Mouse (Mus musculus) forebrain, embryonic 14.5 days (tissue): ENCODE data around the gene Gm4737. TPM values are rescaled to one million over a fixed set of nuclear protein-coding genes. Genes with fewer than 3 reads are reported as not detected.
"Not testable (repeated sequence)": the region's sequence is repeated elsewhere in the genome, so short reads cannot be mapped to it uniquely, and the experiment has no call there.

Source experiments
- ATAC-seq: fragments of 200-750 bp; cut with Nextera tagmentation; 2 replicates; pipeline ENCODE4 v1.8.0; 2017; ENCODE audit warnings: mild to moderate bottlenecking, moderate library complexity
- DNase-seq: peaks from one replicate; pipeline ENCODE4 v3.0.0-alpha.2; 2015; ENCODE audit warnings: low spot score
- H3K27ac ChIP-seq: fragments of 300-500 bp; sonication (generic); 2 replicates; pipeline ENCODE4 v1.5.1; 2014; ENCODE audit warnings: low read depth, mild to moderate bottlenecking, control low read depth, low read length, moderate library complexity
- H3K27me3 ChIP-seq: fragments of 300-500 bp; sonication (generic); replicated peaks from 2 replicates; pipeline ENCODE4 v1.6.1; 2014; ENCODE audit warnings: low read length, control low read depth, mixed read lengths; ENCODE audit not compliant: control insufficient read depth, insufficient read depth
- H3K36me3 ChIP-seq: fragments of 300-500 bp; sonication (generic); 2 replicates; pipeline ENCODE4 v1.6.1; 2014; ENCODE audit warnings: low read length, control low read depth; ENCODE audit not compliant: control insufficient read depth, insufficient read depth
- H3K4me1 ChIP-seq: fragments of 300-500 bp; sonication (generic); 2 replicates; pipeline ENCODE4 v1.6.1; 2014; ENCODE audit warnings: antibody characterized with exemption, low read length, control low read depth; ENCODE audit not compliant: control insufficient read depth, insufficient read depth
- H3K4me2 ChIP-seq: fragments of 300-500 bp; sonication (generic); 2 replicates; pipeline ENCODE4 v1.6.1; 2014; ENCODE audit warnings: mild to moderate bottlenecking, control low read depth, low read length
- H3K4me3 ChIP-seq: fragments of 300-500 bp; sonication (generic); 2 replicates; pipeline ENCODE4 v1.5.1; 2014; ENCODE audit warnings: low read depth, low read length, control low read depth
- H3K9ac ChIP-seq: fragments of 300-500 bp; sonication (generic); 2 replicates; pipeline ENCODE4 v1.6.1; 2014; ENCODE audit warnings: mild to moderate bottlenecking, low read length, control low read depth, moderate library complexity
- H3K9me3 ChIP-seq: fragments of 300-500 bp; sonication (generic); replicated peaks from 2 replicates; pipeline ENCODE4 v1.6.1; 2016; ENCODE audit warnings: low read length, control low read depth, mixed read lengths; ENCODE audit not compliant: control insufficient read depth
- WGBS: fragments of 180-500 bp; shearing (Covaris S2); extraction: QIAGEN DNeasy Blood & Tissue Kit; methylation state at CpG from one replicate; pipeline ENCODE4 v1.1.7; 2014; 5-methylcytosine and 5-hydroxymethylcytosine counted together
- polyA plus RNA-seq: library from polyadenylated mRNA; unstranded; fragments of >200 nt; fragmentation: Nextera tagmentation; extraction: Ambion mirVana; gene quantifications from 2 replicates; pipeline ENCODE4 v1.2.1, GENCODE M21; 2014

The Gm4737 gene
- 1.2 and 2.0 TPM in 2 replicates for polyA plus RNA-seq

GRCm38 (mm10) chr16:46154832-46155231 lies at the start of gene Gm4737:
Gm4737 (minus strand) TSS chr16:46155077.
- H3K4me1 ChIP-seq, ATAC-seq, H3K27ac ChIP-seq, H3K4me3 ChIP-seq, H3K36me3 ChIP-seq, H3K4me2 ChIP-seq, DNase-seq, H3K9ac ChIP-seq, H3K27me3 ChIP-seq, H3K9me3 ChIP-seq: not testable (repeated sequence)
- WGBS: 95% methylated on average over 8 of the region's 16 CpGs

- no peak for ATAC-seq
- Histone ChIP-seq H3K36me3 (no peaks in the 10 kb centered on the region), H3K4me1 (no peaks in the 10 kb centered on the region), H3K27ac (no peak overlapping the region), H3K4me3 (no peak overlapping the region), H3K27me3 (no peaks in the 10 kb centered on the region), H3K9ac (no peak overlapping the region), H3K9me3 (no peaks in the 10 kb centered on the region), H3K4me2 (no peak overlapping the region)
- no peak for DNase-seq
- whole genome bisulfite sequencing: 92% methylated on average over 5 of the region's 5 CpGs
These were observed 40.9 kb upstream of the Gm4737 start for GRCm38 (mm10) chr16:46195792-46196191.

- Histone ChIP-seq H3K27me3 (no peaks in the 10 kb centered on the region), H3K4me2 (no peak overlapping the region), H3K9ac (no peak overlapping the region), H3K4me3 (no peak overlapping the region), H3K9me3 (no peaks in the 10 kb centered on the region), H3K27ac (no peak overlapping the region), H3K4me1 (0 out of 2 replicates have a peak, but pooled peaks cover under 1% of the 10 kb centered on the region), H3K36me3 (no peaks in the 10 kb centered on the region)
- DNase-seq: no peak
- WGBS: 75% methylated on average over 5 of the region's 5 CpGs
- no peak for ATAC-seq
These were observed 28.2 kb upstream of the Gm4737 start for GRCm38 (mm10) chr16:46183096-46183495.

GRCm38 (mm10) chr16:46178121-46178801 lies 23.4 kb upstream of the Gm4737 start:
- H3K9ac ChIP-seq: no peak overlapping the region
- no peaks in the 10 kb centered on the region for H3K36me3 ChIP-seq
- 0 out of 2 replicates have a peak, but pooled peaks cover 2% of the 10 kb centered on the region for H3K4me1 ChIP-seq
- ATAC-seq (no peak), DNase-seq (no peak)
- no peaks in the 10 kb centered on the region for H3K9me3 ChIP-seq
- no peaks in the 10 kb centered on the region for H3K27me3 ChIP-seq
- no peak overlapping the region for H3K4me2 ChIP-seq
- H3K27ac ChIP-seq: no peak overlapping the region
- no peak overlapping the region for H3K4me3 ChIP-seq
- WGBS: 13% methylated on average over 4 of the region's 4 CpGs

- H3K9me3 ChIP-seq: no peaks in the 10 kb centered on the region
- H3K4me1 ChIP-seq: 0 out of 2 replicates have a peak, but pooled peaks cover under 1% of the 10 kb centered on the region
- no peak overlapping the region for H3K4me3 ChIP-seq
- H3K4me2 ChIP-seq: no peak overlapping the region
- DNase-seq (no peak), ATAC-seq (no peak)
- no peak overlapping the region for H3K27ac ChIP-seq
- no peak overlapping the region for H3K9ac ChIP-seq
- no peaks in the 10 kb centered on the region for H3K27me3 ChIP-seq
- no peaks in the 10 kb centered on the region for H3K36me3 ChIP-seq
These were observed 18.2 kb upstream of the Gm4737 start for GRCm38 (mm10) chr16:46173039-46173438.

GRCm38 (mm10) chr16:46166971-46167370 lies 12.1 kb upstream of the Gm4737 start:
- H3K9ac ChIP-seq: no peak overlapping the region
- WGBS: 83% methylated on average over 3 of the region's 3 CpGs

GRCm38 (mm10) chr16:46165305-46165704 lies 10.4 kb upstream of the Gm4737 start:
- Histone ChIP-seq H3K4me3 (no peak overlapping the region), H3K9me3 (no peaks in the 10 kb centered on the region), H3K9ac (no peak overlapping the region), H3K36me3 (no peaks in the 10 kb centered on the region), H3K4me1 (no peaks in the 10 kb centered on the region), H3K27me3 (no peaks in the 10 kb centered on the region), H3K27ac (no peak overlapping the region), H3K4me2 (no peak overlapping the region)
- ATAC-seq: no peak
- 85% methylated on average over 4 of the region's 4 CpGs for WGBS
- no peak for DNase-seq

More at GRCm38 (mm10) chr16:46166971-46167370, 12.1 kb upstream of the Gm4737 start:
- ATAC-seq: no peak
- no peaks in the 10 kb centered on the region for H3K27me3 ChIP-seq
- H3K36me3 ChIP-seq: no peaks in the 10 kb centered on the region
- H3K27ac ChIP-seq: no peak overlapping the region
- H3K4me2 ChIP-seq: no peak overlapping the region
- no peaks in the 10 kb centered on the region for H3K9me3 ChIP-seq
- H3K4me3 ChIP-seq: no peak overlapping the region
- no peak for DNase-seq
- no peaks in the 10 kb centered on the region for H3K4me1 ChIP-seq

- no peak for ATAC-seq
- no peak overlapping the region for H3K9ac ChIP-seq
- DNase-seq: no peak
- no peaks in the 10 kb centered on the region for H3K36me3 ChIP-seq
- no peaks in the 10 kb centered on the region for H3K4me1 ChIP-seq
- H3K4me2 ChIP-seq: no peak overlapping the region
- H3K4me3 ChIP-seq: no peak overlapping the region
- no peak overlapping the region for H3K27ac ChIP-seq
- H3K9me3 ChIP-seq: no peaks in the 10 kb centered on the region
- no peaks in the 10 kb centered on the region for H3K27me3 ChIP-seq
These were observed 3.7 kb downstream of the Gm4737 start for GRCm38 (mm10) chr16:46151141-46151540.

- no peaks in the 10 kb centered on the region for H3K4me1 ChIP-seq
- WGBS: 75% methylated on average over 3 of the region's 3 CpGs
- H3K36me3 ChIP-seq: no peaks in the 10 kb centered on the region
- no peak for DNase-seq
- H3K4me2 ChIP-seq: no peak overlapping the region
- H3K27me3 ChIP-seq: no peaks in the 10 kb centered on the region
- ATAC-seq: no peak
- H3K4me3 ChIP-seq: no peak overlapping the region
- H3K9me3 ChIP-seq: no peaks in the 10 kb centered on the region
- H3K9ac ChIP-seq: no peak overlapping the region
- no peak overlapping the region for H3K27ac ChIP-seq
These were observed 6.1 kb downstream of the Gm4737 start for GRCm38 (mm10) chr16:46148661-46149341.
